Mouse (Mus musculus) heart, postnatal 25 days (tissue): ENCODE data around the gene Gnb2. TPM values are rescaled to one million over a fixed set of nuclear protein-coding genes. Genes with fewer than 3 reads are reported as not detected.

ENCODE experiments used
- DNase-seq: peaks from one replicate; pipeline ENCODE4 v3.0.0; 2022; ENCODE audit warnings: low spot score
- intact Hi-C: fragments of 180-260 bp; cut with DNase I; formaldehyde crosslinking; loops from one replicate; pipeline ENCODE4 v1.15.1; 2025
- total RNA-seq, 2 experiments: library from RNA; stranded (reverse); gene quantifications; 2 replicates each; pipeline ENCODE4 v1.2.3; 2021

The Gnb2 gene
- 100 to 1,000 TPM; 245 to 246 TPM for total RNA-seq

GRCm38 (mm10) chr5:137533117-137533827 is at the start of gene Gnb2, which contains the start of gene Epo:
Gnb2 (minus strand) TSS chr5:137533510.
Epo (minus strand) TSS chr5:137533242.
- DNase-seq: peak; percentile 97
- intact Hi-C loops: loop anchor here (2.0 to 5.0 kb wide), 4 partner anchors 68 to 224 kb away; partner anchors contain the start of gene Mospd3

DNA sequence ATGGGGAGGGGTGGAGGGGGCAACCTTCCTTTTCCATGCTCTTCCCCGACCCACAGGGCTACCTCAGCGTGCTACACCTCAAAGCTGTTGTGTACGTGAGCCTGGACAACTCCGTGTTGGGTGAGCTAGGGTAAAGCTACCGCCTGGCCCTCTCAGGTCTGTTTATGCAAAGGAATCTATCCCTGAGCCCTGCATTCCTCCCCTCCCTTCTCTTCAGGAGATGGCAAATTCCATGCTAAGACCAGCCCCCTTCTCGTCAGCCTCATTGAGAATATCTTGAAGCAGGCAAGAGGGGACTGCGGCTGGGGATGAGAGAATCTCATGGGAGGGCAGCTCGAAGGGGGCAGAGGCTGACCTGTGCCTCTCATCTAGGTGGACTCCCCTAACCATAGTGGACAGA is 49.4 kb upstream of the Gnb2 start:
- no peak for DNase-seq
- intact Hi-C loops: loop anchor here (5.0 kb wide), 1 partner anchor 175 kb away; no protein-coding TSS in a partner anchor

DNA sequence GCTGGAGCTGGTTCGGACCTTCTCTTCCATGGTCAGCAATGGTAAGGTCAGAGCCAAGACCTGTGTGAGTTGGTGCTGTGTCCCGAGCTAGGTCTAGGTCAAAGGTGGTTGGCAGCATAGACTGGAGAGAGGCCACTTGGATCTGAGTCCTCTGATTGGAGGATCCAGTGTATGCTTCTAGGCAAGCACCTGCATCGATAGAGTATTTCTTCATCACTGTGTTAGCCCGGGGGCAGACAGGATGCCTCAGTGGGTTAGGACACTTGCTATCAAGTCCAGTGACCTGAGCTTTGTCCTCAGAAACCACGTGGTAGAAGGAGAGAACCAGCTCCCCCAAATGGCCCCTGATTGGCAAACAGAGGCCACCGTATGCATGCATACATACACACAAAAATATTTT is 46.9 kb upstream of the Gnb2 start:
- intact Hi-C loops: loop anchor here (5.0 kb wide), 1 partner anchor 177 kb away; no protein-coding TSS in a partner anchor
- no peak for DNase-seq

DNA sequence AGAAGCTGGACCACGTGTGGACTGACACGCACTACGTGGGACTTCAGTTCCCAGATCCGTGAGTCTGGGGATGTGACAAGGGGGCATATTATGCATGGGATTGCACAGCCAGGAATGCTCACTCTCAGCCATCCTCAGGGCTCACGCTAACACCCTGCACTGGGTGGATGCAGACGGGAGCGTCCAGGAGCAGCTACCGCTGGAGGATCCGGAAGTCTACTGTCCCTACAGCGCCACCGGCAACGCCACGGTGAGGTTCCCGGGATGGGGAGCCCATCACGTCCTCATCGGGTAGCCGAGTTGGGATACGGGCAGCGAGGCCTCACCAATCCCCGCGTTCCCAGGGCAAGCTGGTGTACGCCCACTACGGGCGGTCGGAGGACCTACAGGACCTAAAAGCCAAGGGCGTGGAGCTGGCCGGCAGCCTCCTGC is 41.2 kb upstream of the Gnb2 start:
- DNase-seq: no peak

DNA sequence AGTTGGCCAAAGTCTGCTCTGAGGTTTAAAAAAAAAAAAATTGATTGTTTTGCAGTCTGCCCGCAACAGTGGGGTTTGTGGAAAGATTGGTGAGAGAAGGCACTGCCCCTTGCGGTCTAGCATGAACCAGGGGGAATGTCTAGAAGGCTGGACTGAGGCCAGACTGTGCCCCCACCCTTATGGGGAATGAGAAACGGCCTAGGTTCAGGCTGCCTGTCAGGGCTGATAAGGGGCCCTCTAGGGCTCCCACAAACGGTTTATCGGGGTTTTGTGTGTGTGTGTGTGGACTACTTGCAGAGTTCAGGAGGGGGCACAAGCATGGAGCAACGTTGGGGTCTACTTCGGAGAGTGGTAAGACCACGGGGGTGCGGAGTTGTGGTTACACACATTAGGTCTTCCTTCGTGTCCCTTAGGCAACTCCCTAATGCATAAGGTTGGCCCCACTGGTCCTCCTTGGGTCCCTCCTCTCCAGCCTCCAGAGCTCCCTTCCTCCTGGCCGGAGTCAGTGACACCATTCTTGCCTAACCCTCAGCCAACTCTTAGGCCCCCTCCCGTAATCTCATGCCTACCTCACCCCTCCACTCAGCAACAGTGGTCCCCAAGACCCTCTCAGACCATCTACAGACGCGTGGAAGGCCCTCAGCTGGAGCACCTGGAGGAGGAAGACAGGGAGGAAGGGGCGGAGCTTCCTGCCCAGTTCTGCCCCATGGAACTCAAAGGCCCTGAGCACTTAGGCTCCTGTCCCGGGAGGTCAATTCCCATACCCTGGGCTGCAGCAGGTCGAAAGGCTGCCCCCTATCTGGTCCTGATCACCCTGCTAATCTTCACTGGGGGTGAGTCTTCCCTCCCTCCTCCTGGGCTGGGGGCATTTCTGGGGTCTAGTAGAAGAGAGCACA is 37.6 kb upstream of the Gnb2 start:
- intact Hi-C loops: no loop called here
- no peak for DNase-seq

More for the DNA sequence above, 41.2 kb upstream of the Gnb2 start:
- intact Hi-C loops: no loop called here

DNA sequence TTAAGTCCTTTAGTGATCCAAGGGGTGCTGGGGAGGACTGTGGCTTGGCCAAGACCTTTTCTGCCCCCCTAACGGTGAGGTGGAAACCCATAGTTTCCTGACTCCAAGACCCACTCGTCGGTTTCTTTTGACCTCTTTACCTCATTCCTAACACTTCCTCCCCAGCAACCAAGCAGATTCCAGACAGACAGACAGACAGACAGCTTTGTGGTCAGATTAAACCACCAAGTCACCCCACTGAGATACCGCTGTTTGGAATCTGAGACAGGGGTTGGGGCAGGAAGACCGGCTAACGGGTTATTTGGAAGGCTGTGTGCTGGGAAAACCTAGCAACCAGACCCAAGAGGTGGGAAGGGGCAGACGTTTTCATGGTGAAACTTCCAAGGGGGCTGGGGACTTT is 36.9 kb upstream of the Gnb2 start:
- intact Hi-C loops: no loop called here
- no peak for DNase-seq

DNA sequence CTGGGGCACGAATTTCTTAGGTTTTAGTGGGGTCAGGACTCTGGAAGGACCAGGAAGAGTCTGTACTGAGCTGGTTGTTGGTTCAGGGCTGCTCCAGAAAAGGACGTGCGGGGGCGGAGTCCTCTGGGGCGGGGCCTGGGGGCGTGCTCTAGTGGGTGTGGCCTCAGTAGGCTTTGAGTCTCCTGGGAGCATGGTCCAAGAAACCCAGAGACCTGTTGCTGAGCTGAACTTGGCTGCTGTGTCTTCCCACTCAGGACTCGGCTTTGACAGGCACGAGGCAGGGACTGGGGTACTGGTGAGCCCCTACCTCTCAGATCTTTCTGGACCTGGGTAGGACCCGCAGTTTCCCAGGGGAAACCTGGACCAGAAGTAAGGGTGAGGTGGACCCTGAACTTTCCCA is 36.4 kb upstream of the Gnb2 start, which contains the start of gene Tfr2:
Gene Tfr2, plus strand, starts transcription at position 176 of the 400 bp plus-strand sequence.
- no peak for DNase-seq
- intact Hi-C loops: no loop called here

DNA sequence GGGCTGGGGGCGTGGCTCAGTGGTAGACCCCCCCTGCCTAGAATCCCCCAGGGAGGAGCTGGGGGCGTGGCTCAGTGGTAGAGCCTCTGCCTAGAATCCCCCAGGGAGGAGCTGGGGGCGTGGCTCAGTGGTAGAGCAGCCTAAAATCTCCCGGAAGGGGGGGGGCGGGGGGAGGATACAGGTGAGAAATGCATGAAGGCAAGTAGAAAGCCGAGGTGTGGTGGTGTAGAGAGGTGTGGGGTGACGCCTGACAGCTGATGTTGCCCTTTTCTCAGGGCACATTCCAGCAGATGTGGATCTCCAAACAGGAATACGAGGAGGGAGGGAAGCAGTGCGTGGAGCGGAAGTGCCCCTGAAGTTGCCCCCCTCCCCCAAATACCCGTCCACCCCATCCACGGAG is 35.7 kb upstream of the Gnb2 start:
- DNase-seq: no peak

DNA sequence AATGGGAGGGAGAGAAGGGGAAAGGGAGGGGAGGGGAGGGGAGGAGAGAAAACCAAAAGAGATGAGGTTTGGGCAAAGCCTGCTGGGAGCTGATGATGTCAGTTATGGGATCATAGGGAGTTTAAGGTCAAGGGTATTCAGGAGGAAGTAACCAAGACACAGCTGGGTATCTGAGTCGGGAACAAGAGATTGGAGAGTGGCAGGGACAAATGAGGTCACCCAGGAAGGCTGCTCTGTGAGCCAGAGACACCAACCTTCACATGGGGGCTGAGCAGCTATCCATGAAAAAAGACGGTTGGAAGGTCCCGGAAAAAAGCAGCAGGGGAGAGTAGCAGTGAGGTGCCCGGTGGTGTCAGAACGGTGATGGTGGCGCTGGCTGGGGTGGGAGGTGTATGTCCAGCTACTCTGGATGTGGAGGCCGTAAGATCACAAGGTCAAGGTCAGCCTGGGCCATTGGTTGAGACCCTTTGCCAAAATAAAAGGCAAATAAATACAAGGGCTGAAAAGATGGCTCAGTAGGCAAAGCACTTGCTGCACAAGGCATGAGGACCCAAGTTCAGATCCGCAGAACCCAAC is 35.0 kb upstream of the Gnb2 start:
- intact Hi-C loops: no loop called here
- DNase-seq: no peak

More for the DNA sequence above, 35.7 kb upstream of the Gnb2 start:
- intact Hi-C loops: no loop called here

GRCm38 (mm10) chr5:137566416-137566815 is 33.1 kb upstream of the Gnb2 start:
- intact Hi-C loops: no loop called here

DNA sequence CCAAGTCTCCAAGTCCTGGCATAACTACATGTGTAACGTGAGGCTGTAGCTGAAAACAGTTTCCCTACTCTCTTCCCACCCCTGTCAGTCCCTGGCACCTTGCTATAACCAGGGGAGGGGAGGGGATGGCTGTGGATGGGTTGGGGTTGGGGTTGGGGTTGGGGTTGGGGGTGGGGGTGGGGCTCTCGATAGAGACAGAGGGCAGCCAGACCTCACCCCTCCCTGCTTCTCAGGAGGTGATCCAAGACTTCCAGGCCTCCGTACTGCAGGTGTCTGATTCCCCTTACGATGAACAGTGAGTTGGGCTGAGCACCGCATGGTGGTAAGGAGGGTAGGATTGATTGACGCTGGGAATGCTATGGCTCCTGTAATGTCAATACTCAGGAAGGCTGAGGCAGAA is 32.4 kb upstream of the Gnb2 start:
- intact Hi-C loops: no loop called here
- no peak for DNase-seq

More at GRCm38 (mm10) chr5:137566416-137566815, 33.1 kb upstream of the Gnb2 start:
- no peak for DNase-seq

- intact Hi-C loops: no loop called here
- DNase-seq: no peak
Observed at GRCm38 (mm10) chr5:137562965-137563364, 29.7 kb upstream of the Gnb2 start.

DNA sequence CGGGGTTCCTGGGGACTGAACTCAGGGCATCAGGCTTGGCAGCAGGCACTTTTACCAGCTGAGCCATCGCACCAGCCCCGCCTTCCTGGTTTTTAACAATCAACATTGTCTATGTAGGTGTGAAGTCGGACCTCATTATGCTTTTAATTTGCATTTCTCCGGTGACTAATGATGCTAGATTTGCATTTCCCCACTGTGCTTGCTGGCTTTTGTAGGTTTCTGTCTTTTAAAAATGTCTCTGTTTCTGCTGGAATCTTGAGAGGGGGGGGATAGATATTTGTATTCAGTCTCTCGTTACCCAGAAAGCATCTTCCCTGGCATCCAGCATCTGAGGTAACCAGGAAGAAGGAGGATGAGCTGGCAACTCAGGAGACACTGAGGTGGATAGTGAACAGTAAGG is 28.2 kb upstream of the Gnb2 start:
- no peak for DNase-seq
- intact Hi-C loops: no loop called here

DNA sequence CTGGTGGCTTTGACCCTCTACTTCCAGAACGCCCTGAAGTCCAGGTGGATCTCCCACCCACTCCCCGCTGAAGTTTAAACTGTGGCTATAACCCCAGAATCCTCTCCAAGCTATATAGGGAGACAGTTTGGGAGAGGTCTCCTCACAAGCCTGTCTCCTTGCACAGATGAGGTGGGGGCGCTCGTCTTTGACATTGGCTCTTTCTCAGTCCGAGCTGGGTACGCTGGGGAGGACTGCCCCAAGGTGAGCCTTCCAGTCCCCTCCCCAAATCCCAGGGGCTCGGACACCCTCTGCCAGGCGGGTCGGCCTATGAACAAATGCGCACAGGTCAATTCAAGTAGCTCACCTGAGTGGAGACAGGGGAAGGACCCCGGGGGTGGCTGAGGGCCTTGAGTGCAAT is 20.6 kb upstream of the Gnb2 start:
- intact Hi-C loops: no loop called here
- no peak for DNase-seq

GRCm38 (mm10) chr5:137553411-137553837 is 20.1 kb upstream of the Gnb2 start, which contains the start of gene Actl6b:
Actl6b (plus strand) TSS chr5:137553517.
- DNase-seq: no peak
- intact Hi-C loops: no loop called here

DNA sequence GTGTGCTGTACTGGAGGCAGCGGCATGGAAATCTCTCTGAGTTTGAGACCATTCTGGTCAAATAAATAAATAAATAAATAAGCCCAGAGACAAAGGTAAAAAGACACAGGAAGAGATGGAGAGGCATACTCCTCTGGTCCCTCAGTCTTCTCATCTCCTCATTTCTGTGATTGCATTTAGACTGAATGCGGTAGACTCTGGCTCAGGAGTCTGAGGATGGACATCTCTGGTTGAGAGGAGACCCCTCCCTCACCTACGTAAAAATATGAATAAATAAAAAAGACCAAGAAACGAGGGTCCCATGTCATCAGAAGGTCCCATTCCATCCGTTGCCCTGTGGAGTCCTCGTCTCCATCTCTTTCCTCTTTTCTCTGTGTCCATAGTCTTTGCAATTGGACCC is 19.7 kb upstream of the Gnb2 start:
- no peak for DNase-seq
- intact Hi-C loops: no loop called here

DNA sequence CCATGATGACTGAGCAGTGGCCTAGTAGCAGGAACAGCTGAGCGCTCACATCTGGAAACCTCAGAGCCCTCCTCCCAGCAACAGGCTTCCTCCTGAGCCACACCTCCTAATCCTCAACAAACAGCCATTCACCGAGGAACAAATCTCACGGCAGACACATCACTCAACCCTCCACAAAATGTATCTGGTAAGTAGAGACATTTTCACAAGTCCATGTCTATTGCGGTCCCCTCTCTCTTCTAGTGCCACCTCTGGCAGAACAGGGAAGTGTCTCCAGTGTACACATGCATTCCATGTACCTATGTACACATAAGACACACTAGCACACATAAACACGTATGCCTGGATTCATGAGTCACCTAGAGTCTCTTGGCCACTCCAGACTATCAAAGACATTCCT is 17.8 kb upstream of the Gnb2 start:
- no peak for DNase-seq
- intact Hi-C loops: no loop called here

- DNase-seq: no peak
- intact Hi-C loops: no loop called here
Observed at GRCm38 (mm10) chr5:137549840-137550239, 16.5 kb upstream of the Gnb2 start.

DNA sequence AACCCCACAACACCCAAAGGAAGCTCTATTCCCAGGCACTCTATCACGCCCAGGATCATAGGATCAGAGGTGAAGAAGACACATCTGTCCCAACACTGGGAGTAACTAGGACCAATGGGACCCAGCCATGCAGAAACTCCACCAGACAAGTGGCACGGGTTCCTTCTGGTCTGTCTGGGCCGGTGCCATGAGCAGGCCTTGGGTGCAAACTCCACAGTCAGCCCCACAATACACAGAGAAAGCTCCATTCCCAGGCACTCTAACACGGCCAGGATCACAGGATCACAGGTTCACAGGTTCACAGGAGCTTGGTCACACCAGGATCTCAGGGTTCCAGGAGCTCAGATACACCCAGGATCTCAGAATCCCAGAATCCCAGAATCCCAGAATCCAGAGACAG is 12.3 kb upstream of the Gnb2 start:
- intact Hi-C loops: no loop called here
- no peak for DNase-seq

- DNase-seq: no peak
- intact Hi-C loops: no loop called here
Observed at GRCm38 (mm10) chr5:137544926-137545325, 11.6 kb upstream of the Gnb2 start.
